Mouse (Mus musculus): ENCODE results near the gene Guk1.

The Guk1 gene

GRCm38 (mm10) chr11:59192059-59192386 lies at the start of gene Guk1:
TSS of gene Guk1 (minus strand) at chr11:59192212.
- DNase-seq (ENCODE audit: low spot score in 2 of 2) = no peak

DNA sequence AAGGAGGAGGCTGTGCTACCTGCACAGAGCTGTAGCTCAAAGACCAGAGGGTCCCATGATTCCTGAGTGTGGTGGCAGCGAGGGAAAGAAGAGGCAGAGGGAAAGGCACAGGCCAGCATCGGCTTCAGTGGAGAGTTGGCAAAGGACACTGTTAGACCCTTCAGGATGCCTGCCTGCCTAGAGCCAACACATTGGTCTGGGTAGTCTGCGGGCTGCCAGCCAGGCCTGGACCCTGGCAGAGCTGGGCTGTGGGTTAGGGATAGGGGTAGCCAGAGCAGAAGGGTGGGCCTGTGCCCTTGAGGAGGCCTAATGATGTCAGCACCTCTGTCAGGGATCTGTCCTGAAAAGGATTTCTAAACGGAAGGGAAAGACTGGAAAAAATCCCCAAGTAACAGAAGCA lies 47.8 kb upstream of the Guk1 start:
- DNase-seq (ENCODE audit: low spot score in 2 of 2) = no peak

DNA sequence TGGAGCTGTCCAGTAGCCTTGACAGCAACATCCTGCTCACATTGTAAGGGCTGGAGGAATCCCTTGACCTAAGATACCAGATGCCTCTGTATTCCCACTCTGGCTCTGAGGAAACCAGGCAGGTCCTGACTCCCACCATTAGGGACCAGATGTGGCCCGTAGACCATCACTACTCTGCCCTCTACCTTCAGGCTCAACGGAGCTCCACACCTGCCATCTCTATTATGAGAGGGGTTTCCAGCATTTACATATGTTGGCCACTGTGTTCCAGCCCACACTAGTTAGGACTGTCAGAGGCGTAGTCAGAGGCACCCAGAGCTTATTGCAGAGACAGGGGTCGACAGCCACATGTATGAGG lies 47.4 kb upstream of the Guk1 start:
- no peak for DNase-seq (ENCODE audit: low spot score in 2 of 2)

- DNase-seq (ENCODE audit: low spot score in 2 of 2) = peak; percentile 39 to 76
These were observed 46.8 kb upstream of the Guk1 start for GRCm38 (mm10) chr11:59238525-59239427.

DNA sequence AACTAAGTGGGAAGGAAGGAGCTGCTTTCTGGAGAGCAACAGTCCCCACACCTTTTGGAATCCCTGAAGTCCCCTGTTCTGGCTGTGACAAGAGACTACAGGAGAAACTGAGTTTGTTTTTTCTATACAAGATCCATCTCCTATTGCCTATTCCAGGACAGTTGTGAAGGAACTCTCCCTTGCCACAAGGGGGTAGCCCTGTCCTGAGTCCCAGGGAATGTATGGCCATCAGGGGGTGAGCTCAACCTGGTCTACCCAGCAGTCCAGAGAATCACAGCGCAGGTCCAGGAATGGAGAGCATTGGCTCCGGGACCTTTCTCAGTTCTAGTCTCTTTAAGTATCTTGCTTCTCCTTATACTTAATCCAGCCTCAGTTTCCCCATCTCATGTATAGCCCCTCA lies 40.8 kb upstream of the Guk1 start:
- DNase-seq (ENCODE audit: low spot score in 2 of 2) = no peak

- peak; percentile 64 to 81 for DNase-seq (ENCODE audit: low spot score in 2 of 2)
These were observed 38.2 kb upstream of the Guk1 start for GRCm38 (mm10) chr11:59230144-59230760.

DNA sequence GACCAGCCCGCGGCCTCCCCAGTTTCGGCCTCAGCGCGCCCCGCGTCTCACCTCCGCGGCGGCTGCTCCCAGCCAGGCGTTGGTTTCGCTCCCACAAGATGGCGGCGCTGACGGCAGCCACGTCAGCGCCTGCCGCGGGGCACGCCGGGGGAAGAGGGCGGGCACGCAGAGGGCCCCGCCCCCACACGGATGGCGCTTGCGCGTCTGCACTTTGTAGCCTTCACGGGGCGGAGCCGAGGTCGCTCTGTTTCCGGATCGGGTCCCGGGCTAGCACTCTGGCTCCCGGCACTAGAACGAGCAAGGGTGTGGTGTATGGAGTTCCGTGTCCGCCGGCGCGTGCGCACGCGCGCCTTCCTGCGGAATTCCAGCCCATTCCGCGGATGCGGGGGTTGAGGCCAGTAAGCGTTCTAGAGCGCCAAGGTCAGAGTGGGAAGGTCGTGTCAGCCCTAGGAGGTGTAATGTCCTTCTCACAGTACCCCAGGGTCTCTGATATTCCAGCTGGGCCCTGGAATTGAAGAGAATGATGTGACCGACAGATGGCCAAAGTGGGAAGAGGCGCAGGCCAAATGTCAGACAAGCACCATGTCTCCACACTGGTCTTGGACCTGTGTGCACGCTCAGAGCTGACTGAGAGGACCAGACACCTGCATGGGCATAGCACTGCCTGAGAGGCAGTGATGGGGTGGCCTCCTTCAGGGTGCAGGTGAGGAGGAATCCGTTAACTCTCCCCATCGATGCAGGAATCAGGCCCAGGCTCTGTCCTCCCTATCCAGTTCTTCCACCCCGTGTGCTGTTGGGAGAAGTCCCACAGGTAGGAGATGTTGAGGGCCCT lies 36.3 kb upstream of the Guk1 start, which contains the start of gene Arf1:
Gene Arf1, minus strand, starts transcription at position 149 of the 832 bp plus-strand sequence.
- DNase-seq (ENCODE audit: low spot score in 2 of 2) = peak; percentile 95 to 98

GRCm38 (mm10) chr11:59227604-59228121 lies 35.7 kb upstream of the Guk1 start:
- DNase-seq (ENCODE audit: low spot score in 2 of 2) = no peak

GRCm38 (mm10) chr11:59226787-59227603 lies 35.0 kb upstream of the Guk1 start:
- DNase-seq (ENCODE audit: low spot score in 2 of 2) = peak in 1 of 2 experiments; percentile 60

DNA sequence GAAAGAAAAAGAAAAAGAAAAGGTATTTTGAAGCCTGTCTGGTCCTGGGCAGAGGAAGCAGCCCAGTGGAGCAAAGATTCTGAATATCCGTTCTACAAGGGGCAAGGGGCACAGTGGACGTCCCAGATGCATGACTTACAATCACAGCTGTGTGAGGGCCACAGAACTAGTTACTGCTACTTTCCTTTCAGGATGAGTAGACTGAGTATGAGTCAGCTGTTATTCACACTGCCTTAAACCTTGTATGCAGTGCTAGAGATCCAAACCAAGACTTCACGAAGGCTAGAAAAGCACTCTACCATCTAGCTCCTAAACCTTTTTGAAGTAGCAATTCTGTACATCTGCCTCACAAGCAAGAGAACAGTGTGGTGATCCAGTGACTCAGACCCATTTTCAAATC lies 34.2 kb upstream of the Guk1 start:
- DNase-seq (ENCODE audit: low spot score in 2 of 2) = no peak

DNA sequence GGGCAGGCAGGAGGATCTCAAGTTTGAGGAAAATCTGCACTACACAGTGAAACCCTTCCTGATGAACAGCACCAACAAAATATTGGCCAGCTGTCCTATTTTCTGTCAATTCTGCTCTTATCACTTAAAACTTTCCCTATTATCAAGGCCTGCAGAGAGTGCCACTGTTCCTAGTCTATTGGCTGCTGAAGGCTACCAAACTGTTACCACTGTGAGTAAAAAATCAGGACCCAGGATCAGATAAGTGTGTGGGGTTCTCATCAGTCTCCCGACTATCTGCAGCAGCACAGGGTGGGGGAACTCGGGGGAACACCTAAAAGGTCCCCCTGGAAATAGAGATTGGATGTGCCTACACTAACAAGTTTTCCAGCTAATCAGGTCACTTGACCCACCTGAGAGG lies 33.2 kb upstream of the Guk1 start:
- no peak for DNase-seq (ENCODE audit: low spot score in 2 of 2)

GRCm38 (mm10) chr11:59224470-59224869 lies 32.5 kb upstream of the Guk1 start:
- DNase-seq (ENCODE audit: low spot score in 2 of 2) = no peak

- DNase-seq (ENCODE audit: low spot score in 2 of 2) = no peak
These were observed 32.0 kb upstream of the Guk1 start for GRCm38 (mm10) chr11:59224025-59224424.

DNA sequence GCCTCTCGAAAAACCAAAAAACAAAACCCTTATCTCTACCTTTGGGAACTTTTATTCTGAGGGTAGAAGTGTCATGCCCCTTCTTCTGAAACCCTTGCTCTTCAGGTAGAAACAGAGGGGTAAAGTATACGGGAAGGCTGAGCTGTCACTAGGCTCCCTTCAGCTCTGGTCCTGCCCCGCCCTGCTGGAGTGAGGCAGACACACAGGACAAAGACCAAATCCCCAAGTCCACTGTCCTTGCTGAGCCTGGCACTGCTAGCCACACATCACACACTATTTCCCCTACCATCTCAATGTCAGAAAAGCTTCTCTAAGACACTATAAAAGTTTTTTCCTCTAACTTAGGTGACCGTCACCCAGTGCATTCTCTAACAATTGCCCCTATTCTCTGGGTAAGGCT lies 30.3 kb upstream of the Guk1 start:
- DNase-seq (ENCODE audit: low spot score in 2 of 2) = no peak

DNA sequence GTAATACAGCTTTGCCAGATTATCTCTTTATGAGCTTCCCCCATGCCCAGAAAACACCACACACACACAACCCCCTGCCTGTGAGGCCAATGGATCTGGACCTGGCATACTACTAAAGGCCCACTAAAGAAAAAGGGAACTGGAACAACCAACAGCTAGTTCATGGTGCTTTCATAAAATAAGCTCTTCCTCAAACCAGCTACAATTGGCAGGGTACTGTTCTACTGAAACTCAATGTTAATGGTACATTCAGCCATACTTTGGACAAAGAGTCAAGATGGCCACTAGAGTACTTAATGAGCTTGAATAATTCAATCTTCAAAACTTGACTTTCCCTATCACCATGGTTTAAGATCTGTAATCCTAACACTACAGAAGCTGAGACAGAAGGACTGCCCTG lies 29.6 kb upstream of the Guk1 start:
- DNase-seq (ENCODE audit: low spot score in 2 of 2) = no peak

DNA sequence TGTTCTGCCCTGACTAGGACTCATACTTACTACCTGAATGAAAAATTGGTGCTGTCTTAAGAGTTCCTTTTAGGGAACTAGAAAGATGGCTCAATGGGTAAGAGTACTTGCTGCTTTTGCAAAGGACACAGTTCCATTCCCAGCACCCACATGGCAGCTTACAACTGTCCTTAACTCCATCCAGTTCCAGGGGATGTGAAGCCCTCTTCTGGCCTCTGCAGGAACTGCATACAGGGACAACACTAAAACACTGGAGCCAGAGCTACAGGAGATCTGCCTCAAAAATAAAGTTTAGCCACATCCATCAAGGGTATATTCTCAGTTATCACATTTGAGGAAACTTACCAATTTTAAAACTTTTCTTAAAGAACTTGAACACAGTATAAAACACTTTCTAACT lies 27.1 kb upstream of the Guk1 start:
- DNase-seq (ENCODE audit: low spot score in 2 of 2) = peak; percentile 51 to 72

DNA sequence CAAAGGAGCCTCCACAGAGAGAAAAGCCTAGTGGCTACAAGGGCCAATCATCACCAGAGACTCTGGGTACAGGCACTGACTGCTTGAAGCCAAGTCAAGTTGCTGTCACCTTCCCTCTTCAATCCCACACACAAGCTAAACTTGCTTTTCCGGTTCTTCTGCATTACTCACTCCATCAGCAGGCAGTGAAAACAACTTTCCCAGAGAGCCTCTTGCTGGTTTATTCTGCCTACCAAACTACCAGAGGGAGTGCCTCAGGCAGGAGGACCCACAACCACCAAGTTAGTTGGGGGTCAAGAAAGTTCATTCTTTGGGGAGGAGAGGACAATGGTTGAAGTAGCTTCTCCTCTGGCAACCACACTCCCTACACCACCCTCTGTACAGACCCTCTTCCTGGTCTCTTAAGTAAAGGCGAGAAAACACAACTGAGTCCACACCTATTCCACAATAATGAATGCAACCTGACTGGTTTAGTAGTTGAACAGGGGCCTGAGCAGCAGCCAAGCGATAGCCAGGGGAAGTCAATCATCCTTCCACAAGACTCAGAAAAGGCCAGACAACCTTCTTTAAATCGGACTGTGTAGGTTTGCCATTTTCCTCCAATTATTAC lies 26.5 kb upstream of the Guk1 start:
- no peak for DNase-seq (ENCODE audit: low spot score in 2 of 2)

- no peak for DNase-seq (ENCODE audit: low spot score in 2 of 2)
These were observed 24.9 kb upstream of the Guk1 start for GRCm38 (mm10) chr11:59216955-59217354.

- DNase-seq (ENCODE audit: low spot score in 2 of 2) = no peak
These were observed 21.0 kb upstream of the Guk1 start for GRCm38 (mm10) chr11:59212892-59213494.

DNA sequence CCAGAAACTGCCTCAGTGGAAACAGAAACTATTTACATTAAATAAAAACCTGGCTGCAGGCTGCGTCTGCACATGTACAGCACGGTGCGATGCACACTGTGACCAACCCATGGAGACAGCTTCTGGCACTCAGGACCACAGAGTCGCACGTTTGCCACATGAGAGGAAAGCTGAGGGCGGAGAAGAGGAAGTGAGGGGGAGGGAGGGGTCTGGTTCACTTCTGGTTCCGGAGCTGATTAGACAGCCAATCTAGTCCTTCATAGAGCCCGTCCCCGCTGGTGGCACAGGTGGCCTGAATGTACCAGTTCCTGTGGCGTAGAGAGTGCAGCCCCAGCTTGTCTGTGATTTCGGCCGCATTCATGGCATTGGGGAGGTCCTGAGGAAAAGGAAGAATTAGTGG lies 20.3 kb upstream of the Guk1 start:
- peak in 1 of 2 experiments; percentile 58 for DNase-seq (ENCODE audit: low spot score in 2 of 2)

Measured in spleen, postnatal 10 days (tissue).